Mouse (Mus musculus): ENCODE measurements around the gene Ier5. TPM values are rescaled to one million over a fixed set of nuclear protein-coding genes. Genes with fewer than 3 reads are reported as not detected.

Gene Ier5
- polyA plus RNA-seq (2014; fragmentation: Nextera tagmentation; extraction: Ambion mirVana) = 8.3 and 10.4 TPM in 2 replicates

- ATAC-seq (ENCODE audit: insufficient number of reproducible peaks, insufficient read depth, low FRiP score, low read depth) = peak; percentile 92
- Histone ChIP-seq H3K27me3 (ENCODE audit: control insufficient read depth, insufficient read depth, low read length) (no peaks in the 10 kb centered on the region), H3K4me2 (ENCODE audit: low read length) (peak within 1 kb of the TSS; percentile 57), H3K4me3 (ENCODE audit: control insufficient read depth in 1 of 2, insufficient read depth in 1 of 2, low read depth in 1 of 2, low read length in 2 of 2) (peak within 1 kb of the TSS; percentile 91 to 96), H3K9me3 (ENCODE audit: control insufficient read depth, low read length) (no peaks in the 10 kb centered on the region), H3K36me3 (ENCODE audit: control insufficient read depth, insufficient read depth, low read length) (no peaks in the 10 kb centered on the region), H3K4me1 (ENCODE audit: control insufficient read depth in 2 of 2, insufficient read depth in 2 of 2, low read length in 2 of 2) (peaks cover 4 to 30% of the 10 kb centered on the region in 2 experiments), H3K9ac (ENCODE audit: low read length) (peak within 1 kb of the TSS; percentile 99), H3K27ac (replicated peaks in 1 of 2; ENCODE audit: control insufficient read depth in 1 of 2, insufficient read depth in 1 of 2, low read depth in 2 of 2, low read length in 2 of 2) (peak within 1 kb of the TSS; percentile 80 to 85)
- under 1% methylated on average over 39 of the region's 40 CpGs for WGBS
Measured at GRCm38 (mm10) chr1:155099280-155099848, at the start of gene Ier5. TSS of gene Ier5 (minus strand) at chr1:155099636.

GRCm38 (mm10) chr1:155147228-155147627 is 47.8 kb upstream of the Ier5 start:
- WGBS = 86% methylated on average over 2 of the region's 2 CpGs
- no peaks in the 10 kb centered on the region for H3K27me3 ChIP-seq (ENCODE audit: control insufficient read depth, insufficient read depth, low read length)
- H3K4me1 ChIP-seq (ENCODE audit: control insufficient read depth in 2 of 2, insufficient read depth in 2 of 2, low read length in 2 of 2) = peaks cover 0 to 4% of the 10 kb centered on the region in 2 experiments; a peak in 2 of 4 replicates
- no peak overlapping the region for H3K4me2 ChIP-seq (ENCODE audit: low read length)
- no peak overlapping the region; a peak in 1 of 4 replicates for H3K27ac ChIP-seq (replicated peaks in 1 of 2; ENCODE audit: control insufficient read depth in 1 of 2, insufficient read depth in 1 of 2, low read depth in 2 of 2, low read length in 2 of 2)
- no peak overlapping the region for H3K4me3 ChIP-seq (ENCODE audit: control insufficient read depth in 1 of 2, insufficient read depth in 1 of 2, low read depth in 1 of 2, low read length in 2 of 2)
- 0 out of 2 replicates have a peak, but pooled peaks cover 3% of the 10 kb centered on the region for H3K9me3 ChIP-seq (ENCODE audit: control insufficient read depth, low read length)
- H3K9ac ChIP-seq (ENCODE audit: low read length) = no peak overlapping the region
- no peak for ATAC-seq (ENCODE audit: insufficient number of reproducible peaks, insufficient read depth, low FRiP score, low read depth)
- no peaks in the 10 kb centered on the region for H3K36me3 ChIP-seq (ENCODE audit: control insufficient read depth, insufficient read depth, low read length)

- Histone ChIP-seq H3K4me1 (ENCODE audit: control insufficient read depth in 2 of 2, insufficient read depth in 2 of 2, low read length in 2 of 2) (peaks cover 0 to 4% of the 10 kb centered on the region in 2 experiments; a peak in 2 of 4 replicates), H3K9ac (ENCODE audit: low read length) (peak within 1 kb of the TSS; percentile 71), H3K9me3 (ENCODE audit: control insufficient read depth, low read length) (0 out of 2 replicates have a peak, but pooled peaks cover 3% of the 10 kb centered on the region), H3K27me3 (ENCODE audit: control insufficient read depth, insufficient read depth, low read length) (no peaks in the 10 kb centered on the region), H3K27ac (replicated peaks in 1 of 2; ENCODE audit: control insufficient read depth in 1 of 2, insufficient read depth in 1 of 2, low read depth in 2 of 2, low read length in 2 of 2) (peak within 1 kb of the TSS; percentile 32 to 66; a peak in 2 of 4 replicates), H3K4me3 (ENCODE audit: control insufficient read depth in 1 of 2, insufficient read depth in 1 of 2, low read depth in 1 of 2, low read length in 2 of 2) (peak within 1 kb of the TSS; percentile 44 to 56), H3K36me3 (ENCODE audit: control insufficient read depth, insufficient read depth, low read length) (no peaks in the 10 kb centered on the region), H3K4me2 (ENCODE audit: low read length) (peak within 1 kb of the TSS; percentile 66)
- peak; percentile 84 for ATAC-seq (ENCODE audit: insufficient number of reproducible peaks, insufficient read depth, low FRiP score, low read depth)
- 33% methylated on average over 8 of the region's 8 CpGs for WGBS
Measured at GRCm38 (mm10) chr1:155146572-155146980, 47.1 kb upstream of the Ier5 start, which contains the start of gene Mr1. TSS of gene Mr1 (minus strand) at chr1:155146814.

- Histone ChIP-seq H3K9ac (ENCODE audit: low read length) (peak overlapping the region; percentile 71), H3K4me1 (ENCODE audit: control insufficient read depth in 2 of 2, insufficient read depth in 2 of 2, low read length in 2 of 2) (peaks cover 0 to 4% of the 10 kb centered on the region in 2 experiments; a peak in 2 of 4 replicates), H3K27ac (replicated peaks in 1 of 2; ENCODE audit: control insufficient read depth in 1 of 2, insufficient read depth in 1 of 2, low read depth in 2 of 2, low read length in 2 of 2) (no peak overlapping the region; a peak in 1 of 4 replicates), H3K4me2 (ENCODE audit: low read length) (peak overlapping the region; percentile 66), H3K27me3 (ENCODE audit: control insufficient read depth, insufficient read depth, low read length) (no peaks in the 10 kb centered on the region), H3K9me3 (ENCODE audit: control insufficient read depth, low read length) (0 out of 2 replicates have a peak, but pooled peaks cover 3% of the 10 kb centered on the region), H3K36me3 (ENCODE audit: control insufficient read depth, insufficient read depth, low read length) (no peaks in the 10 kb centered on the region), H3K4me3 (ENCODE audit: control insufficient read depth in 1 of 2, insufficient read depth in 1 of 2, low read depth in 1 of 2, low read length in 2 of 2) (no peak overlapping the region; a peak in 1 of 4 replicates)
- 46% methylated on average over 6 of the region's 6 CpGs for WGBS
- no peak for ATAC-seq (ENCODE audit: insufficient number of reproducible peaks, insufficient read depth, low FRiP score, low read depth)
Measured at GRCm38 (mm10) chr1:155145620-155146019, 46.2 kb upstream of the Ier5 start.

- H3K4me1 ChIP-seq (ENCODE audit: control insufficient read depth in 2 of 2, insufficient read depth in 2 of 2, low read length in 2 of 2) = peaks cover 9 to 36% of the 10 kb centered on the region in 2 experiments
- no peak overlapping the region for H3K9ac ChIP-seq (ENCODE audit: low read length)
- no peak overlapping the region for H3K27ac ChIP-seq (replicated peaks in 1 of 2; ENCODE audit: control insufficient read depth in 1 of 2, insufficient read depth in 1 of 2, low read depth in 2 of 2, low read length in 2 of 2)
- no peaks in the 10 kb centered on the region for H3K9me3 ChIP-seq (ENCODE audit: control insufficient read depth, low read length)
- H3K27me3 ChIP-seq (ENCODE audit: control insufficient read depth, insufficient read depth, low read length) = no peaks in the 10 kb centered on the region
- no peak for ATAC-seq (ENCODE audit: insufficient number of reproducible peaks, insufficient read depth, low FRiP score, low read depth)
- H3K4me3 ChIP-seq (ENCODE audit: control insufficient read depth in 1 of 2, insufficient read depth in 1 of 2, low read depth in 1 of 2, low read length in 2 of 2) = no peak overlapping the region
- H3K36me3 ChIP-seq (ENCODE audit: control insufficient read depth, insufficient read depth, low read length) = no peaks in the 10 kb centered on the region
- WGBS = 67% methylated on average over 2 of the region's 2 CpGs
- H3K4me2 ChIP-seq (ENCODE audit: low read length) = no peak overlapping the region
Measured at GRCm38 (mm10) chr1:155140076-155140475, 40.6 kb upstream of the Ier5 start.

GRCm38 (mm10) chr1:155138795-155139194 is 39.4 kb upstream of the Ier5 start:
- Histone ChIP-seq H3K9me3 (ENCODE audit: control insufficient read depth, low read length) (no peaks in the 10 kb centered on the region), H3K4me1 (ENCODE audit: control insufficient read depth in 2 of 2, insufficient read depth in 2 of 2, low read length in 2 of 2) (peaks cover 16 to 48% of the 10 kb centered on the region in 2 experiments), H3K9ac (ENCODE audit: low read length) (no peak overlapping the region), H3K4me2 (ENCODE audit: low read length) (no peak overlapping the region), H3K36me3 (ENCODE audit: control insufficient read depth, insufficient read depth, low read length) (no peaks in the 10 kb centered on the region), H3K27me3 (ENCODE audit: control insufficient read depth, insufficient read depth, low read length) (no peaks in the 10 kb centered on the region), H3K27ac (replicated peaks in 1 of 2; ENCODE audit: control insufficient read depth in 1 of 2, insufficient read depth in 1 of 2, low read depth in 2 of 2, low read length in 2 of 2) (peak overlapping the region in 1 of 2 experiments; percentile 72; a peak in 1 of 4 replicates), H3K4me3 (ENCODE audit: control insufficient read depth in 1 of 2, insufficient read depth in 1 of 2, low read depth in 1 of 2, low read length in 2 of 2) (no peak overlapping the region)
- no peak for ATAC-seq (ENCODE audit: insufficient number of reproducible peaks, insufficient read depth, low FRiP score, low read depth)
- 73% methylated on average over 7 of the region's 7 CpGs for WGBS

GRCm38 (mm10) chr1:155134866-155135265 is 35.4 kb upstream of the Ier5 start:
- ATAC-seq (ENCODE audit: insufficient number of reproducible peaks, insufficient read depth, low FRiP score, low read depth) = peak; percentile 49; the same call in 1 of the 2 replicates
- H3K27me3 ChIP-seq (ENCODE audit: control insufficient read depth, insufficient read depth, low read length) = no peaks in the 10 kb centered on the region
- H3K27ac ChIP-seq (replicated peaks in 1 of 2; ENCODE audit: control insufficient read depth in 1 of 2, insufficient read depth in 1 of 2, low read depth in 2 of 2, low read length in 2 of 2) = peak overlapping the region; percentile 52 to 72; a peak in 3 of 4 replicates
- no peaks in the 10 kb centered on the region for H3K36me3 ChIP-seq (ENCODE audit: control insufficient read depth, insufficient read depth, low read length)
- H3K4me2 ChIP-seq (ENCODE audit: low read length) = no peak overlapping the region
- WGBS = 22% methylated on average over 8 of the region's 8 CpGs
- peaks cover 16 to 48% of the 10 kb centered on the region in 2 experiments for H3K4me1 ChIP-seq (ENCODE audit: control insufficient read depth in 2 of 2, insufficient read depth in 2 of 2, low read length in 2 of 2)
- 0 out of 2 replicates have a peak overlapping the region, but pooled peaks have one; percentile 38 for H3K9ac ChIP-seq (ENCODE audit: low read length)
- H3K9me3 ChIP-seq (ENCODE audit: control insufficient read depth, low read length) = no peaks in the 10 kb centered on the region
- H3K4me3 ChIP-seq (ENCODE audit: control insufficient read depth in 1 of 2, insufficient read depth in 1 of 2, low read depth in 1 of 2, low read length in 2 of 2) = no peak overlapping the region
